Mouse (Mus musculus) heart, postnatal 0 days (tissue): ENCODE measurements around the gene Nkx1-2. TPM values are rescaled to one million over a fixed set of nuclear protein-coding genes. Genes with fewer than 3 reads are reported as not detected.

Experiments
- ATAC-seq: fragments of 200-750 bp; cut with Nextera tagmentation; 2 replicates; pipeline ENCODE4 v1.8.0; 2017; ENCODE audit warnings: low read depth, moderate number of reproducible peaks, moderate library complexity; ENCODE audit not compliant: insufficient read depth
- DNase-seq: peaks from one replicate; pipeline ENCODE4 v3.0.0-alpha.2; 2016; ENCODE audit warnings: low spot score
- H3K27ac ChIP-seq: fragments of 300-500 bp; sonication (generic); 2 replicates; pipeline ENCODE4 v1.5.1; 2014; ENCODE audit warnings: low read depth, mild to moderate bottlenecking
- H3K27me3 ChIP-seq: fragments of 300-500 bp; sonication (generic); 2 replicates; pipeline ENCODE4 v1.6.1; 2014; ENCODE audit warnings: low read length, mixed read lengths; ENCODE audit not compliant: control insufficient read depth, insufficient read depth
- H3K36me3 ChIP-seq: fragments of 300-500 bp; sonication (generic); replicated peaks from 2 replicates; pipeline ENCODE4 v1.6.1; 2014; ENCODE audit warnings: low read length, mixed read lengths; ENCODE audit not compliant: control insufficient read depth, insufficient read depth
- H3K4me1 ChIP-seq: fragments of 300-500 bp; sonication (generic); 2 replicates; pipeline ENCODE4 v1.6.1; 2014; ENCODE audit warnings: antibody characterized with exemption; ENCODE audit not compliant: control insufficient read depth, insufficient read depth
- H3K4me2 ChIP-seq: fragments of 300-500 bp; sonication (generic); 2 replicates; pipeline ENCODE4 v1.6.1; 2014; ENCODE audit warnings: low read depth, mild to moderate bottlenecking, low read length, moderate library complexity
- H3K4me3 ChIP-seq: fragments of 300-500 bp; sonication (generic); 2 replicates; pipeline ENCODE4 v1.5.1; 2014; ENCODE audit warnings: low read depth, low read length
- H3K9ac ChIP-seq: fragments of 300-500 bp; sonication (generic); replicated peaks from 2 replicates; pipeline ENCODE4 v1.6.1; 2014; ENCODE audit warnings: low read depth, low read length, mixed read lengths
- H3K9me3 ChIP-seq: fragments of 300-500 bp; sonication (generic); replicated peaks from 2 replicates; pipeline ENCODE4 v1.6.1; 2016; ENCODE audit warnings: low read length; ENCODE audit not compliant: control insufficient read depth
- CTCF ChIP-seq: IDR thresholded peaks from 2 replicates; pipeline ENCODE4 v1.5.1; 2016; ENCODE audit warnings: antibody characterized with exemption, control low read depth, low read depth
- EP300 ChIP-seq: IDR thresholded peaks from 2 replicates; pipeline ENCODE4 v1.6.1; 2016; ENCODE audit warnings: antibody characterized with exemption, low read depth
- WGBS: fragments of 180-500 bp; shearing (Covaris S2); extraction: QIAGEN DNeasy Blood & Tissue Kit; methylation state at CpG from one replicate; pipeline ENCODE4 v1.1.7; 2014; 5-methylcytosine and 5-hydroxymethylcytosine counted together
- polyA plus RNA-seq: library from polyadenylated mRNA; unstranded; fragments of >200 nt; fragmentation: Nextera tagmentation; extraction: Ambion mirVana; gene quantifications from 2 replicates; pipeline ENCODE4 v1.2.1, GENCODE M21; 2015
- total RNA-seq: library from RNA; depleted of rRNA; stranded (reverse); fragments of >200 nt; gene quantifications from 2 replicates; pipeline ENCODE4 v1.2.3, GENCODE M21; 2014; ENCODE audit warnings: low replicate concordance; rRNA removed

Nkx1-2 gene
- total RNA-seq (not detected in 2 replicates), polyA plus RNA-seq (not detected in 2 replicates)

- H3K36me3 ChIP-seq, result no peaks in the 10 kb centered on the region
- peak within 1 kb of the TSS; percentile 43 for H3K4me3 ChIP-seq
- DNase-seq (no peak), ATAC-seq (no peak)
- H3K4me2 ChIP-seq, result peak within 1 kb of the TSS; percentile 64
- 1% methylated on average over 48 of the region's 52 CpGs for WGBS
- TF ChIP-seq EP300, result no peak
- no peak for TF ChIP-seq CTCF
- no peaks in the 10 kb centered on the region for H3K9me3 ChIP-seq
- H3K4me1 ChIP-seq, result peaks cover 12% of the 10 kb centered on the region
- no peak within 1 kb of the TSS for H3K9ac ChIP-seq
- H3K27me3 ChIP-seq, result peaks cover 81% of the 10 kb centered on the region
- no peak within 1 kb of the TSS for H3K27ac ChIP-seq
Observed at GRCm38 (mm10) chr7:132599071-132599975, at the start of gene Nkx1-2. TSS of gene Nkx1-2 (minus strand) at chr7:132599637.

- TF ChIP-seq EP300, result no peak
- no peak for TF ChIP-seq CTCF
Observed at GRCm38 (mm10) chr7:132646514-132646913, 47.1 kb upstream of the Nkx1-2 start.

GRCm38 (mm10) chr7:132644605-132645279 is 45.3 kb upstream of the Nkx1-2 start:
- H3K9me3 ChIP-seq, result no peaks in the 10 kb centered on the region
- no peak for ATAC-seq
- H3K9ac ChIP-seq, result no peak overlapping the region
- no peak for TF ChIP-seq CTCF
- no peaks in the 10 kb centered on the region for H3K4me1 ChIP-seq
- WGBS, result 85% methylated on average over 11 of the region's 11 CpGs
- no peak for DNase-seq
- H3K4me2 ChIP-seq, result no peak overlapping the region
- H3K27me3 ChIP-seq, result no peaks in the 10 kb centered on the region
- no peak overlapping the region for H3K27ac ChIP-seq
- no peaks in the 10 kb centered on the region for H3K36me3 ChIP-seq
- no peak overlapping the region for H3K4me3 ChIP-seq

More at GRCm38 (mm10) chr7:132646514-132646913, 47.1 kb upstream of the Nkx1-2 start:
- no peak overlapping the region for H3K4me3 ChIP-seq
- H3K4me1 ChIP-seq, result no peaks in the 10 kb centered on the region
- no peak overlapping the region for H3K4me2 ChIP-seq
- H3K36me3 ChIP-seq, result no peaks in the 10 kb centered on the region
- no peak for ATAC-seq
- no peak for DNase-seq
- no peaks in the 10 kb centered on the region for H3K9me3 ChIP-seq
- WGBS, result 94% methylated on average over 1 of the region's 1 CpGs
- H3K9ac ChIP-seq, result no peak overlapping the region
- H3K27me3 ChIP-seq, result no peaks in the 10 kb centered on the region
- no peak overlapping the region for H3K27ac ChIP-seq

- Histone ChIP-seq H3K9me3 (no peaks in the 10 kb centered on the region), H3K4me3 (no peak overlapping the region), H3K9ac (no peak overlapping the region), H3K36me3 (no peaks in the 10 kb centered on the region), H3K27ac (no peak overlapping the region), H3K4me2 (no peak overlapping the region), H3K27me3 (no peaks in the 10 kb centered on the region), H3K4me1 (no peaks in the 10 kb centered on the region)
- DNase-seq (no peak), ATAC-seq (no peak)
- TF ChIP-seq CTCF, result no peak
- no peak for TF ChIP-seq EP300
- WGBS, result 95% methylated on average over 1 of the region's 1 CpGs
Observed at GRCm38 (mm10) chr7:132641606-132642005, 42.2 kb upstream of the Nkx1-2 start.

GRCm38 (mm10) chr7:132640946-132641345 is 41.5 kb upstream of the Nkx1-2 start:
- H3K27me3 ChIP-seq, result no peaks in the 10 kb centered on the region
- no peak overlapping the region for H3K4me3 ChIP-seq
- no peak for ATAC-seq
- H3K36me3 ChIP-seq, result no peaks in the 10 kb centered on the region
- H3K4me1 ChIP-seq, result no peaks in the 10 kb centered on the region
- H3K9me3 ChIP-seq, result no peaks in the 10 kb centered on the region
- no peak overlapping the region for H3K4me2 ChIP-seq
- H3K9ac ChIP-seq, result no peak overlapping the region
- no peak overlapping the region for H3K27ac ChIP-seq
- 42% methylated on average over 9 of the region's 9 CpGs for WGBS
- no peak for DNase-seq
- no peak for TF ChIP-seq EP300
- no peak for TF ChIP-seq CTCF
